Mouse (Mus musculus): Measurements from ENCODE around the gene Akap13.

GRCm38 (mm10) chr7:75509085-75509873 lies 53.9 kb downstream of the Akap13 start:
- TF ChIP-seq CTCF (IDR thresholded peaks at IDR 0.05) (no peak), POLR2A (IDR thresholded peaks at IDR 0.05; ENCODE audit: insufficient read depth, low read depth, low read length) (no peak), EP300 (IDR thresholded peaks at IDR 0.05; ENCODE audit: insufficient read depth, low read depth, low read length) (no peak)

Measured in heart, adult 2 months (tissue).